Mouse (Mus musculus) stomach, embryonic 16.5 days (tissue): ENCODE measurements at regions not wholly inside any gene's neighbourhood (a gene's known extent, or its start where the extent isn't known, plus 50 kb on each side); places are given as distances from the start of the nearest gene placed in this dataset.

Experiments
- ATAC-seq: fragments of 200-750 bp; cut with Nextera tagmentation; 2 replicates; pipeline ENCODE4 v1.8.0; 2017; ENCODE audit warnings: moderate number of reproducible peaks, moderate TSS enrichment; ENCODE audit not compliant: insufficient read depth, low FRiP score
- H3K27ac ChIP-seq: fragments of 300-500 bp; sonication (generic); 2 replicates; pipeline ENCODE4 v1.5.1; 2014; ENCODE audit warnings: low read length
- H3K27me3 ChIP-seq: fragments of 300-500 bp; sonication (generic); 2 replicates; pipeline ENCODE4 v1.6.1; 2014; ENCODE audit warnings: low read length, control low read depth, mixed read lengths; ENCODE audit not compliant: control insufficient read depth, insufficient read depth
- H3K36me3 ChIP-seq: fragments of 300-500 bp; sonication (generic); 2 replicates; pipeline ENCODE4 v1.6.1; 2014; ENCODE audit warnings: low read length; ENCODE audit not compliant: control insufficient read depth, insufficient read depth
- H3K4me1 ChIP-seq: fragments of 300-500 bp; sonication (generic); 2 replicates; pipeline ENCODE4 v1.6.1; 2014; ENCODE audit warnings: low read length, control low read depth, mixed read lengths; ENCODE audit not compliant: control insufficient read depth, insufficient read depth
- H3K4me2 ChIP-seq: fragments of 300-500 bp; sonication (generic); 2 replicates; pipeline ENCODE4 v1.6.1; 2014; ENCODE audit warnings: low read depth, low read length, mixed read lengths
- H3K4me3 ChIP-seq: fragments of 300-500 bp; sonication (generic); replicated peaks from 2 replicates; pipeline ENCODE4 v1.5.1; 2014; ENCODE audit warnings: mild to moderate bottlenecking, low read length
- H3K9ac ChIP-seq: fragments of 300-500 bp; sonication (generic); 2 replicates; pipeline ENCODE4 v1.6.1; 2014; ENCODE audit warnings: low read length
- H3K9me3 ChIP-seq: fragments of 300-500 bp; sonication (generic); replicated peaks from 2 replicates; pipeline ENCODE4 v1.6.1; 2016; ENCODE audit warnings: low read length, control low read depth; ENCODE audit not compliant: control insufficient read depth
- whole genome bisulfite sequencing: fragments of 180-500 bp; shearing (Covaris S2); extraction: QIAGEN DNeasy Blood & Tissue Kit; methylation state at CpG from one replicate; pipeline ENCODE4 v1.1.7; 2014; 5-methylcytosine and 5-hydroxymethylcytosine counted together

GRCm38 (mm10) chr9:71364047-71364665, 121.6 kb downstream of the Polr2m start:
- Histone ChIP-seq H3K4me3 (no peak overlapping the region), H3K4me1 (no peaks in the 10 kb centered on the region), H3K27me3 (no peaks in the 10 kb centered on the region), H3K4me2 (no peak overlapping the region), H3K9me3 (no peaks in the 10 kb centered on the region), H3K36me3 (no peaks in the 10 kb centered on the region), H3K9ac (no peak overlapping the region), H3K27ac (no peak overlapping the region)
- ATAC-seq = no peak
- WGBS = 72% methylated on average over 8 of the region's 8 CpGs

DNA sequence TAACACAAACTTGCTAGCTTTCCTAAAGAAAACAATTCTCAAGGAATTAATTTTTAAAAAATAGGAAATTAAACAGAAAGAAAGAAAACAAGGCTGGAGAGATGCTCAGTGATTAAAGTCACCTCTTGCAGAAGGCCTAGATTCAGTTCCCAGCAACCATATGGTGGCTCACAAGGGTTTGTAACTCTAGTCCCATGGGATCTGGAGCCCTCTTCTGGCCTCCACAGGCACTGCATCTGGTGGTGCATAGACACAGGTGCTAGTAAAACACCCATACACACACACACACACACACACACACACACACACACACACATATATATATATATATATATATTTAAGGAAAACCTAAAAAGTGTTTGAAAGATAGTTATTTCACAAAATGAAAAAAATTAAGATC, 123.3 kb downstream of the Polr2m start:
- H3K4me3 ChIP-seq = no peak overlapping the region
- H3K36me3 ChIP-seq = no peaks in the 10 kb centered on the region
- no peak overlapping the region for H3K9ac ChIP-seq
- H3K4me2 ChIP-seq = no peak overlapping the region
- ATAC-seq = no peak
- H3K27me3 ChIP-seq = no peaks in the 10 kb centered on the region
- no peaks in the 10 kb centered on the region for H3K9me3 ChIP-seq
- H3K4me1 ChIP-seq = no peaks in the 10 kb centered on the region
- H3K27ac ChIP-seq = no peak overlapping the region

DNA sequence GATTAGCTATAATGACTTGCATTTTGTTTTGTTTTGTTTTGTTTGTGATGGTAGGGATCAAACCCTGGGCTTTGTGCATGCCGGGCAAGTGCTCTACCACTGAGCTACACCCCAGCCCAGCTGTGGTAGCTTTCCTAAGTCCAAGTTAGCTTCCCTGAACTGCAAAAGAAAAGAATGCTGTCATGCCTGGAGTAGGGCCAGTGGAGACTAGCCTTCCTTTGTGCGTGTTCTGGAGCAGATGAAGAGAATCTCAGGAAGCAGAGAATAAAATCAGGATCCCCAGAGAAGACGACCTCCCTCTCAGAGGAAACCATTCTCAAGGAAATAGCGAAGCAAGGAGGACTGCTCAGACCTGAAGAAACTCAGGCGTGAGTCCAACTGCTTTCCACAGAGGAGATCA, 123.8 kb downstream of the Polr2m start:
- Histone ChIP-seq H3K36me3 (no peaks in the 10 kb centered on the region), H3K9me3 (no peaks in the 10 kb centered on the region), H3K27ac (no peak overlapping the region), H3K4me2 (no peak overlapping the region), H3K27me3 (no peaks in the 10 kb centered on the region), H3K4me1 (no peaks in the 10 kb centered on the region), H3K9ac (no peak overlapping the region), H3K4me3 (no peak overlapping the region)
- no peak for ATAC-seq
- 63% methylated on average over 5 of the region's 5 CpGs for WGBS

- H3K9ac ChIP-seq = no peak overlapping the region
- H3K27me3 ChIP-seq = no peaks in the 10 kb centered on the region
- no peaks in the 10 kb centered on the region for H3K4me1 ChIP-seq
- H3K4me2 ChIP-seq = no peak overlapping the region
- H3K9me3 ChIP-seq = no peaks in the 10 kb centered on the region
- ATAC-seq = no peak
- no peaks in the 10 kb centered on the region for H3K36me3 ChIP-seq
- WGBS = 81% methylated on average over 2 of the region's 2 CpGs
- no peak overlapping the region for H3K4me3 ChIP-seq
- H3K27ac ChIP-seq = no peak overlapping the region
Observed at GRCm38 (mm10) chr9:71361311-71361710, 124.4 kb downstream of the Polr2m start.

DNA sequence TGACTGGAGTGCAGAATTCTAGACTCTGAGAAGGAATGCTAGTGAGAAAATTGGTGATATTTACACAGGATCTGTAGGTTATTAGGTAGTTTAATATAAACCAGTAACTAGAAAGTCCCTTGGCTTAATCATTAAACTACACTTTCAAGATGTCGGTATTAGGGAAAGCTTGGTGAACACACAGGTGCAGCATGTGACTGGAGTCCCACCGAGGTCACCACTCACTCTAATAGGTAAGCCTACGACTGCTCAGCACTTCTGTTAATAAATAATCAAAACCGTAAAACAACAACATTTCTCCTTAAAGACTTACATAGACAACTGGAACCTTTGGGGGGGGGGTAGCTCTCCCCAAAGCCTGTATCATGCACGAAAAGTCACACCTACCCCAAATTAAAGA, 125.1 kb downstream of the Polr2m start:
- Histone ChIP-seq H3K27ac (no peak overlapping the region), H3K4me1 (no peaks in the 10 kb centered on the region), H3K27me3 (no peaks in the 10 kb centered on the region), H3K4me2 (no peak overlapping the region), H3K9me3 (no peaks in the 10 kb centered on the region), H3K36me3 (no peaks in the 10 kb centered on the region), H3K4me3 (no peak overlapping the region), H3K9ac (no peak overlapping the region)
- 65% methylated on average over 5 of the region's 5 CpGs for WGBS
- no peak for ATAC-seq

GRCm38 (mm10) chr9:71358961-71359360, 126.8 kb downstream of the Polr2m start:
- Histone ChIP-seq H3K36me3 (no peaks in the 10 kb centered on the region), H3K9me3 (no peaks in the 10 kb centered on the region), H3K4me3 (no peak overlapping the region), H3K27me3 (no peaks in the 10 kb centered on the region), H3K4me2 (no peak overlapping the region), H3K9ac (no peak overlapping the region), H3K27ac (no peak overlapping the region), H3K4me1 (no peaks in the 10 kb centered on the region)
- ATAC-seq = no peak
- 31% methylated on average over 4 of the region's 4 CpGs for WGBS

DNA sequence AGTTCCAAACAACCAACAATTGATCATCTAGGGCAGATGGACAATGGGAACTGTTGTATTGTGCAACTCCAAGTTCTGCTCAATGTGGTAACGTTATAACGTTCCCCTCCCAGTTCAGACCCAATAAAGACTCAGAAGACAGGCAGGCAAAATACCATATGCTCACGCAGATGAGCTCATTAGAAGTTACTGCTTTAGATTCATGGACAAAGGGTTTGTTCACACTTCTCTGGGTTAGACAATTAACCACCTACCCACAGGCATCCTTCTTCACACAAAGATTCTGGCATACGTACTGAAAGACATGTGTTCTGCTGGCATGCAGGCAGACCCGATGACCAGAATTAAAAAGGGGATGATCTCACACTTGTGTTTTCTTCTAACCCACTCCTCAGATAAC, 130.0 kb downstream of the Polr2m start:
- H3K9me3 ChIP-seq = no peaks in the 10 kb centered on the region
- H3K27me3 ChIP-seq = no peaks in the 10 kb centered on the region
- no peaks in the 10 kb centered on the region for H3K4me1 ChIP-seq
- ATAC-seq = no peak
- H3K9ac ChIP-seq = no peak overlapping the region
- H3K36me3 ChIP-seq = no peaks in the 10 kb centered on the region
- no peak overlapping the region for H3K4me3 ChIP-seq
- 80% methylated on average over 5 of the region's 5 CpGs for WGBS
- no peak overlapping the region for H3K27ac ChIP-seq
- no peak overlapping the region for H3K4me2 ChIP-seq
